Mouse (Mus musculus) lung, postnatal 4 days (tissue): ENCODE data around the gene Cenps.
"Not testable (repeated sequence)": the region's sequence is repeated elsewhere in the genome, so short reads cannot be mapped to it uniquely, and the experiment has no call there.

Experiments used
- DNase-seq, 2 experiments: peaks; one replicate each; pipeline ENCODE4 v3.0.0; 2021

Cenps gene

GRCm38 (mm10) chr4:149103875-149104561 lies 33.4 kb downstream of the Cenps start, which contains the start of gene Dffa:
TSS of gene Dffa (plus strand) at chr4:149104146.
- peak; percentile 89 to 94 for DNase-seq

GRCm38 (mm10) chr4:149101456-149101855 lies 36.0 kb downstream of the Cenps start:
- no peak for DNase-seq

- not testable (repeated sequence) for DNase-seq
These were observed 37.0 kb downstream of the Cenps start for GRCm38 (mm10) chr4:149100449-149100848.

GRCm38 (mm10) chr4:149099369-149100017 lies 37.9 kb downstream of the Cenps start, which contains the start of gene Pex14:
TSS of gene Pex14 (minus strand) at chr4:149099876.
- DNase-seq: peak; percentile 92 to 94

GRCm38 (mm10) chr4:149098571-149098970 lies 38.9 kb downstream of the Cenps start:
- DNase-seq: no peak

GRCm38 (mm10) chr4:149097956-149098355 lies 39.5 kb downstream of the Cenps start:
- DNase-seq: no peak

- DNase-seq: no peak
These were observed 46.1 kb downstream of the Cenps start for GRCm38 (mm10) chr4:149091364-149091763.

- no peak for DNase-seq
These were observed 52.0 kb downstream of the Cenps start for GRCm38 (mm10) chr4:149085381-149085780.

GRCm38 (mm10) chr4:149081528-149081927 lies 55.9 kb downstream of the Cenps start:
- DNase-seq: peak; percentile 65 to 84

- no peak for DNase-seq
These were observed 57.3 kb downstream of the Cenps start for GRCm38 (mm10) chr4:149080111-149080510.

- no peak for DNase-seq
These were observed 57.8 kb downstream of the Cenps start for GRCm38 (mm10) chr4:149079629-149080028.

- no peak for DNase-seq
These were observed 59.2 kb downstream of the Cenps start for GRCm38 (mm10) chr4:149078261-149078660.
